Mouse (Mus musculus): ENCODE data around the gene Gpx6.

Gpx6 gene

GRCm38 (mm10) chr13:21311926-21312325 lies at the start of gene Gpx6:
Gene Gpx6 (plus strand): TSS chr13:21312125.
- no peak for DNase-seq (ENCODE audit: low spot score in 2 of 2)

DNA sequence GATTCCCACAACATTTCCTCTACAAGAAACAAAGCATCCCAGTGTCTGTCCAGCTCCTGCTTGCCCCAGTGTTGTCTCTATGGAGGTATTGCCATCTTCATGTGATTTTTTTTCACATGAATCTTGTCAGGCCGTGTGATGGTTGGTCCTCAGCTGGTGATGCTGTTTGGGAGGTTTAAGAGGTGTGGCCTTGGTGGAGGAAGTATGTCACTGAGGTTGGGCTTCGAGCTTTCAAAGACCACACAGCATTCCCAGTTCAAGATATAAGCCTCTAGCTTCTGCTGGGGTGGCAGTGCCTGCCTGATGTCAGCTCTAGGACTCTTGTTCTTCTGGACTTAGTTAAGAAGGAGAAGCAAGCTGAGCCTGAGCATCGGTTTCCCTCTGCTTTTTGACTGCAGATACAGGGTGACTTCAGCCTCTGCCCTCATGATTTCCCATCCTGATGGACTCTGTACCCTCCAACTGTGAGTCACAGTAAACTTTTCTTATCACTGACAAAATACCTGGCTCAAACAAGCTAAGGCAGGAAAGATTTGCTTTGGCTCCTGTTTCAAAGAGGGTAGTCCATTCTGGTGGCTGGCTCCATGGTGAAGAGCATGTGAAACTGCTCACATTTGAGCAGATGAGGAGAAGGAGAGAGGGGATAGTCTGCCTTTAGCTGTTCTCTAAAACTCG lies 49.0 kb upstream of the Gpx6 start:
- DNase-seq (ENCODE audit: low spot score in 2 of 2): no peak

- no peak for DNase-seq (ENCODE audit: low spot score in 2 of 2)
Observed at GRCm38 (mm10) chr13:21263910-21264309, 48.0 kb upstream of the Gpx6 start.

- DNase-seq (ENCODE audit: low spot score in 2 of 2): peak; percentile 33 to 53
Observed at GRCm38 (mm10) chr13:21264366-21264765, 47.6 kb upstream of the Gpx6 start.

DNA sequence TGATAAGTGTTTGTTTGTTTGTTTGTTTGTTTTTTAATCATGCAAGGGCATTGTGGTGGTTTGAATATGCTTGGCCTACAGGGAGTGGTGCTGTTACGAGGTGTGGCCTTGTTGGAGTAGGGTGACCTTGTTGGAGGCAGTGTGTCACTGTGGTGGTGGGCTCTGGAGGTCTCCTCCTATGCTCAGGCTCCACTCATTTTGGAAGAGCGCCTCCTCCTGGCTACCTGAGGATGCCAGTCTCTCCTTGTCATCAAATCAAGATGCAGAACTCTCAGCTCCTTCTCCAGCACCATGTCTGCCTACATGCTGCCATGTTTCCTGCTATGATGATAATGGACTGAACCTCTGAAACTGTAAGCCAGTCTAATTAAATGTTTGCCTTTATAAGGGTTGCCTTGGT lies 46.2 kb upstream of the Gpx6 start:
- no peak for DNase-seq (ENCODE audit: low spot score in 2 of 2)

DNA sequence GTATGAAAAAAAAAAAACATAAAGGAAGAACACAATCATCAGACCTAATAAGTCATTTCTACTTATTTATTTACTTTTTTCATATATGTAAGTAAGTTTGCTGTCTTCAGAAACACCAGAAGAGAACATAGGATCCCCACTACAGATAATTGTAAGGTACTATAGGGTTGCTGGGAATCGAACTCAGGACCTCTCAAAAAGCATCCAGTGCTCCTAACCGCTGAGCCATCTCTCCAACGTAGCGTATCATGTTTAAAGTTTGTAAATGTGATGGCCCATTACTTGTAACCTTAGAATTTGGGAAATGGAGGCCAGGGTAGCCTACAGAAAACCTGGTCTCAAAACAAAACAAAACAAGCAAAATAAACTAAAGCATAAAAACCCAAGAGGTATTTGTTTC lies 44.4 kb upstream of the Gpx6 start:
- no peak for DNase-seq (ENCODE audit: low spot score in 2 of 2)

GRCm38 (mm10) chr13:21268262-21268661 lies 43.7 kb upstream of the Gpx6 start:
- no peak for DNase-seq (ENCODE audit: low spot score in 2 of 2)

DNA sequence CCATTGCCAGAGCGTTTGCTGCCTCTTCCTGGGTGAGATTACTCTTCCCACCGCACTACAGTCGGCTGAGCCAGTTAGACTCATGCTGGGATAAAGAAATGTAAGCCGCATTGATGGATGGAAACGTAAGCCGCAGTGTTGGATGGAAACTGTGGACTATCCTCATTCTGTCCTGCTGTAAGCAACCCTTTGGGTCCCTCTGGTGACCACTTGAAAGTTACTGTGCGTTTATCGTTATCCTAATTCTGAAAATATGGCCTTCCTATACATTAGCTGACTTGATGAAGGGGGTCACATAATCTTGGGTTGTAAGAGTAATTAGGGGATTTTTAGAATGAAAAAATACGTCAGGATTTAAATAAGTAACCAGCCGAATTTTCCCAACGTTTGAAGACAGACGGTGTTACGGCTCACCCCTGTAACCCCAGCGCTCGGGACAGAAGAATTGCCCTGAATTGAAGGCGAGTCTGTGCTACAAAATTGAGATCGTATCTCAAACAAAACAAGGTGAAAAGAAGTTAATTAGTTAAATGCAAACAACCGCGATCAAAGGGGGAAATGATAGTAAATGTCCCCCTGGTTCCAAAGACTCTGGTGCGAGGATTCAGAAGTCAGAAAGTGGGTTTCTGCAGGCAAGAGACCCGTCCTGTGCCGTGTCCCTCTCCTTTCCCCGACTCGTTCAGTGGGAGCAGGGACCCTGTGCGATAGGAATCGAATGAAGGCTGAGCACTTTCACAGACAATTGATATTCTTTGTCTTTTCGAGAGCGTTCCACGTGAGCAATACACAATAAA lies 36.7 kb upstream of the Gpx6 start:
- DNase-seq (ENCODE audit: low spot score in 2 of 2): peak in 1 of 2 experiments; percentile 11

- DNase-seq (ENCODE audit: low spot score in 2 of 2): peak; percentile 75 to 89
Observed at GRCm38 (mm10) chr13:21275815-21276550, 35.9 kb upstream of the Gpx6 start.

GRCm38 (mm10) chr13:21276551-21276950 lies 35.4 kb upstream of the Gpx6 start:
- DNase-seq (ENCODE audit: low spot score in 2 of 2): no peak

DNA sequence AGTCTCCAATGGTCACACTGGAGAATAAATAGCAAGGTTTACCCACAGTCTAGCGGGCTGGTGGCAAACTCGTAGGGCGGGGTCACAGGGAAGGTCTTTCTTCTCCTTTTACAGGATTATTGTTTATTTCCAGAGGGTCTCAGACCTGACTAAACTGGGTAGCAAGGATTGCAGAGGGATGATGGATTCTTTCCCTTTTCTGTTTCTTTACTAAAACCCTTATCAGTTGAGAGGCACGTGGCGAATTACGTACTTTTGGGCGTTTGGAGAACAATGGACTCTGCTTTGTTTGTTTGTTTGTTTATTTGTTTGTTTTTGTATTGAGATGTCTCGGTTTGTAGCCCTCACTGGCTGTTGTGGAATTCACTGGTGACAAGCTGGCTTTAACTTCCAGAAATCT lies 32.8 kb upstream of the Gpx6 start:
- no peak for DNase-seq (ENCODE audit: low spot score in 2 of 2)

DNA sequence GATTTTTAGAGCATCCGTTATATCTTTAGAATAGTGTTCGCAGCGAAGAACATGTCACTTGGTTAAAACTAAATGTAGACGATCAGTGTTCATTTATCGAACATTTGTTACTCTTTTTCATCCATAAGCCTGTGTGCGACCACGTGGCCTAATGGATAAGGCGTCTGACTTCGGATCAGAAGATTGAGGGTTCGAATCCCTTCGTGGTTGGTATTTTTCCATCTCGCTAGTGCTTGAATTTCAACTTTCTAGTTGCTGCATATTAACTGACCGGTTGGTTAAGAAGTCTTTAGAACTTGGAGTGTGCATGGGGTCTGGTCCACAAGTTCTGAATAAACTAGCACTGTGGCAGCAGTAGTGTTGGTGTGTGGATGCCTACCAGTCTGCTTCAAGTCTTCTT lies 32.4 kb upstream of the Gpx6 start:
- peak; percentile 78 to 91 for DNase-seq (ENCODE audit: low spot score in 2 of 2)

DNA sequence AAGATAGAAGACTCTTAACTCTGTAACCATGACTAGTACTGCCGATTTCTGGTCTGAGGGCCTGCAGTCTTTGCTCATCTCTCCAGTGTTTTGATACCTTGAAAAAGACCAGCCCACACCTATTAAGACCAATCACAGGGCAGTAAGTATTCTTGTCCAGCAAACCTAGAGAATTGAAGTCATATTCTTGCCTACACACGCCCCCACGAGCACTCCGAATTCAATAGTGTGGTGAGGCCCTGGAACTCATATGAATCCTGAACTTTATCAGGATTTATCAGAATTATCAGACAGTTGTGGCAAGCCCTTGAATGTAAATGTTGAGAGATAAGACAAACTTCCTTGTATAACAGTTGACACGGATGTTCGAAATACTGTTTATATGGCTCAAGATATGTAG lies 19.3 kb upstream of the Gpx6 start, which contains the start of gene Gpx5:
Gene Gpx5 (minus strand): TSS at position 101 of the 400 bp plus-strand sequence.
- DNase-seq (ENCODE audit: low spot score in 2 of 2): no peak

GRCm38 (mm10) chr13:21298557-21298956 lies 13.4 kb upstream of the Gpx6 start:
- DNase-seq (ENCODE audit: low spot score in 2 of 2): no peak

GRCm38 (mm10) chr13:21304483-21305066 lies 7.3 kb upstream of the Gpx6 start:
- DNase-seq (ENCODE audit: low spot score in 2 of 2): no peak

DNA sequence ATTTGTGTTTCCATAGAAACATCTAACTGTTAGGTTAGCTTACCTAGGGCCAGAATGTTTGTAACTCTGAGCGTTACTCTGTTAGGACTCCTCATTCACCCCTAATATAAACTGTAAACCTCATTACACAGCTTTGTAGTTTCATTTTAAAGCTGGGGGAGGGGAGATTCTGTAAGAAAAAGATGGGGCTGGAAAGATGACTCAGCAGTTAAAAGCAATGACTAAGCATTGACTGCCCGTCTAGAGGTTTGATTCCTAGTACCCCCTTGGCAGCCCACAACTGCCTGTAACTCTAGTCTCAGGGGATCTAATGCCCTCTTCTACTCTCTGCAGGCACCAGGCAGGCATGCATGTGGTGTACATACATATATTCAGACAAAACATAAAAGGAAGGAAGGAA lies 2.1 kb upstream of the Gpx6 start:
- DNase-seq (ENCODE audit: low spot score in 2 of 2): no peak

- no peak for DNase-seq (ENCODE audit: low spot score in 2 of 2)
Observed at GRCm38 (mm10) chr13:21312854-21313253, 929 bp downstream of the Gpx6 start.

GRCm38 (mm10) chr13:21313903-21314302 lies 2.0 kb downstream of the Gpx6 start:
- DNase-seq (ENCODE audit: low spot score in 2 of 2): no peak

DNA sequence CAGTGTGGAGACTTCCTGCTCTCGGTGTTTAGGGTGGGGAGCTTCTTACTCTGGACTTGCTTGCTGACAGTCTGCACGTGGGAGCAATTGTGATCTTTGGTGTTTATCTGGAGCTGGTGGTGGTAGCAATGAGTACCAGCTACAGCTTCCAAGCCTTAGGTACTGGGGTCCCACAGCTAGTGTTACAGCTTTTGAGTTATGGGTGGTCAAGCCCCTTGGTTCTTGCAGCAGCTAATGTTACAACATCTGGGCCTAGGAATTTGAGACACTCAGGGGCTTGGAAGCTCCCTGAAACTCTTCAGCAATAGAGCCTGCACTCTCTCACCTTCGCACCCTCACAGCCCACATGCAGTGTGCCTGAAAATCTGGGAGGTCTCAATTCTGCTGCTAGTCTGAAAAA lies 8.3 kb downstream of the Gpx6 start:
- no peak for DNase-seq (ENCODE audit: low spot score in 2 of 2)

GRCm38 (mm10) chr13:21321890-21322494 lies 10.1 kb downstream of the Gpx6 start:
- peak in 1 of 2 experiments; percentile 19 for DNase-seq (ENCODE audit: low spot score in 2 of 2)

- peak; percentile 40 to 67 for DNase-seq (ENCODE audit: low spot score in 2 of 2)
Observed at GRCm38 (mm10) chr13:21322509-21323375, 10.8 kb downstream of the Gpx6 start.
